Mouse (Mus musculus): ENCODE data around the gene Prkra.
"Not testable (repeated sequence)": the region's sequence is repeated elsewhere in the genome, so short reads cannot be mapped to it uniquely, and the experiment has no call there.

The Prkra gene

DNA sequence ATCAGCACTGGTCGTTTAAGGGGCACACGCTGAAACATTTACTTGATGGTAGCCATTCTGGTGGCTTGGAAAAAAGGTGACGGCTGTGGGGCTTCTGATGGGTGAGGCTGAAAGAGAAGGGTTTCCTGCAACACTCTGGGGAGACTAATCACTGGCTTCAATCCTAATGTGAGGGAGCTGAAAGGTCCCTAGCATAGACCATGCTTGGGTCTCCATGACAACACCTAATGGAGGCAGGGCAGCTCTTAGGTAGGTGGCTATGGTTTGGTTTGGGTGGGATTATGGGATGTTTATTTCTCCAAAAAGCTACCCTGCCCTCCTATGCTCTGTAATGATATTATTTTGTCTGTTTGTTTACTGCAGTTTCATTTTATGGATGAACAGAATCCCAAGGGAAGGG is 7.6 kb upstream of the Prkra start:
- DNase-seq (ENCODE audit: low spot score): no peak

DNA sequence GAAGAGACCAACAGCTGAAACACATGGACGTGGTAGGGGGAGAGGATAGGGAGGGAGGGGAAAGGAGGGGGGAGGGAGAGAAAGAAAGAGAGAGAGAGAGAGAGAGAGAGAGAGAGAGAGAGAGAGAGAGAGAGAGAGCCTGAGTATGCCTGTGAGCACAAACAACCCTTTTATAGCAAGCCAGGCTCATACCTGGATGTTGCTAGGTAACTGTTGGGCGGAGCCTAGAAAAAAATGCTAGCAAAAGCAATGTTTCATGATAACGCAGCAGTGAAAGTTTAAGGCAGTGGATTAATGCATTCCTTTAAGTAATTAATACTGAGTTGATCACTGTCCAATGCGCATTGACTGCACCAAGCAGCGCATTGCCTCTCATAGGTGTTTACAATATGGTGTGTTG is 6.8 kb upstream of the Prkra start:
- DNase-seq (ENCODE audit: low spot score): no peak

DNA sequence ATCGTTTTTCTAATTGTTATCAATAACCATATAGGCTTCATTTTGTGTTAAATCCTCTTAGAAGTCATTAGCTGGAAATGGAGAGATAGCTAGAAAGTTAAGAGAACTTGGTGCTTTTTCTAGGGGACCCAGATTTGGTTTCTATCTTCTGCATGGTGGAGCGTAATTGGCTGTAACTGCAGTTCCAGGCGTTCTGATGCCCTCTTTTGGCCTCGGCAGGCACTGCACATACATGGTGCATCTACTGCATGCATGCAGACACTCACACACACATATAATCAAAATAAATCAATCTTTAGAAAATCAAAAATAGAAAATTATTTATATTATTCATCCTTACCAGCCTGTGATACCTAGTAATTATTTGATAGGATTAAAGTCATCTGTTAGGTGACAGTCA is 5.3 kb upstream of the Prkra start:
- no peak for DNase-seq (ENCODE audit: low spot score)

DNA sequence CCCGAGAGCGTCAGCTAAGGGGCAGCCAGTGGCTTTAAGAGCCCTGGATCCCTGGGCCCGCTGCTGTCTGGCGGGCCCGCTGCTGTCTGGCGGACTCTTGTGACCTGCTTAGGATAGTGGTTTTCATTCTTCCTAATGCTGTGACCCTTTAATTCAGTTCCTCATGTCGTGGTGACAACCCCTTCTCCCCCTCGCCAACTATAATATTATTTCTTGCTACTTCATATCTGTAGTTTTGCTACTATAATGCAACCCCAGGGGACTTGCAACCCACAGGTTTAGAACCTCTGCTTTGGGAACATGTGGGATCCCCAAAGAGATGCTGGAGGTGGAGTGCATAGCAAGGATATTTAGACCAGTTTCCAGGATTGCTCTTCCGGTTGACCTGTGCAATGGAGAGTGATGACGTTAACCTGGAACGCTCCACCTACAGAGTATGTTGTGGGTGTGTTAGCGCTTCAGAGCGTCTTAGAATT is 889 bp upstream of the Prkra start:
- no peak for DNase-seq (ENCODE audit: low spot score)

DNA sequence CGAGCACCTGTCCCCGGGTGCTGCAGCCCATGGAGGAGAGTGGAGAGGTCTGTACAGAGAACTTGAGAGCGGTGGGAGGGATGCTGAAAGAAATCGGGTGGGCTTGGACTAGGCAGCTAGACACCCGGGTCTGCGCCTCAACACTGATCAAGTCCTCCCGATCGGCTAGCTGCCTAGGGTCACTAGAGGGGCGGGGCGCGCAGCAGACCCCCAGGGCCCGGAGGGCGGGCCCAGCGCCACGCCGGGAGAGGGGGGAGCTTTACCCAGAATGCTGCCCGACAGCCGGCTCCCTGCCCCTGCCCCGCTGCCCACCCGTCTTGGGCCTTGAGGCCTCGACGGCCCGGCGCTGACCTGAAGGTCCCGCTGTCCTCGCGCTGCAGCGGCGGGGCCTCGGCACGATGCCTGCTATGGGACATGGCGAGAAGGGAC is 360 bp downstream of the Prkra start:
- DNase-seq (ENCODE audit: low spot score): no peak

DNA sequence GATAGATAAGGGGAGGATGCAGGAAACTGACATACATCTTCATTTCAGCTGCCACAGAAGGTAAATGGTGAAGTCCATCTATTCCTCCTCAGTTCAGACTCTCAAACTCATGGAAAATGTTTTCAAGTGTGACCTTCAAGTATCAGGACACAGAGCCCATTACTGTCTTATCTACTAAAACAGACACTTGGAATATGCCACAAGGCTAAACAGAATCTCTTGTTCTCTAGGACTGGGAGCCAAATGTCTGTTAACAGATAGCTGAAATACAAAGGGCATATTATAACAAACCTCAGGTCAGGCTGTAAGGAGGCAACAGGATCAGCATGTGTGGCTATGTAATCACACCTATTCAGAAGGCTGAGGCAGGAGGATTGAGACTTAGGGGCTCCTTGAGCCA is 4.0 kb downstream of the Prkra start:
- DNase-seq (ENCODE audit: low spot score): no peak

DNA sequence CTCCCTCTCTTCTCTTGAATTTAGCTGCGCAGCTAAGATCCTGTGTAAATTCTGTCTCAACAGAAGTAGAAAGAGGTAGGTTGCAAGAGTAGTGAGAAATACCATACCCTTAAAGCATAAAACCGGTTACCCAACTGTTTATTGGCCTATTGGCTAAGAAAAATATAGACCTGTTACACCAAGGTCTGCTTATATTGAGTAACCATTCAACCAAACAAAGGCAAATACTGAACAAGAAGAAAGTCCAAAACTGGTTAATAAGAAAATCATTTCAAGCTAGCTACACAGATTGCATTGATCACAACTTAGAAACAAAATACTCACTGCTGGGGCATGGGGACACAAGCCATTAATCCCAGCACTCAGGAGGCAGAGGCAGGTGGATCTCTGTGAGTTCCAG is 8.2 kb downstream of the Prkra start:
- DNase-seq (ENCODE audit: low spot score): no peak

DNA sequence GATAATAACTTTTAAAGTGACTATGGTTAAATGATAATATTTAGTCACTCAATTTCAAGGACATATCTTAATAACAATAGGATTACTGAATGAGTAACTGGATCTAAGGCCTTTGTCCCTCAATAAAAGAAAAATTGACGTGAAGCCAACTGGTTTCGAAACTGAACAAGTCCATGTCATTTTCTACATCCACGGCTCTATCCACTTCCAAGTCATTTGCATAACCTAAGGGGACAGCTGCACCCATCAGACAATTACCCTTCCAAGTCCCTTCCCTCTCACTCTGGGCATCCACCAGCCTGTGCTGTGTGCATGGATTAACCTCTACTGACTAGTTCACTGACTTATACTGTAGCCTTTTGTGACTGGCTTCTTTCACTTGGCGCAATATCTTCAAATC is 16.2 kb downstream of the Prkra start:
- DNase-seq (ENCODE audit: low spot score): no peak

DNA sequence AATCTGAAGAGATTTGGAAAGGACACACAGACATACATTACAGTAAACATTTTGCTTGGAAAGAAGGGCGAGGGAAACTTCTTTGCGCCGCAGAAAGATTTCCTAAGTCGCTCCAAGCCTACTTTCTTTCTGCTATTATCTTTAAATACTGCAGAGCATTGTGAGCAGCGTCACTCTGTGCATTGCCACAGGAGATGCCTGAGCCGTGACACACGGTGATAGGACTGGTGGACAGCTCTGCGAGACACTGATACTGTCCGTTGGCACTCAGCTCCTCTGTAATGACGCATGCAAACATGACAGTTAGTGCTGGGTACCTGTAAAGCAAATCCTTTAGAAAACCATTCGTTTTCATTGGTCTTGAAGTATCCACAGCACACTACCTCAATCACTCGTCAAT is 17.5 kb downstream of the Prkra start:
- no peak for DNase-seq (ENCODE audit: low spot score)

DNA sequence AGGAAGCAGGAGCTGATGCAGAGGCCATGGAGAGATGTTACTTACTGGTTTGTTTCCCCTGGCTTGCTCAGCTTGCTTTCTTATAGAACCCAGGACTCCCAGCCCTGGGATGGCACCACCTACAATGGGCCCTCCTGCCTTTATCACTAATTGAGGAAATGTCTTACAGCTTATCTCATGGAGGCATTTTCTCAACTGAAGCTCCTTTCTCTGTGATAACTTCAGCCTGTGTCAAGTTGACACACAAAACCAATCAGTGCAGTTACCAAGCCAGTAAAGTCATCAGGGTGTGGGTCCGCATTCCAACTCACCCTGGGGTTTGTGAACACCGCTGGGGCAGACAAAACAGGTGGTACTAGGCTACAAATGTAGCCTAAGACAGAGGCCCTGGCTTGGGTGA is 25.5 kb downstream of the Prkra start:
- DNase-seq (ENCODE audit: low spot score): not testable (repeated sequence)

DNA sequence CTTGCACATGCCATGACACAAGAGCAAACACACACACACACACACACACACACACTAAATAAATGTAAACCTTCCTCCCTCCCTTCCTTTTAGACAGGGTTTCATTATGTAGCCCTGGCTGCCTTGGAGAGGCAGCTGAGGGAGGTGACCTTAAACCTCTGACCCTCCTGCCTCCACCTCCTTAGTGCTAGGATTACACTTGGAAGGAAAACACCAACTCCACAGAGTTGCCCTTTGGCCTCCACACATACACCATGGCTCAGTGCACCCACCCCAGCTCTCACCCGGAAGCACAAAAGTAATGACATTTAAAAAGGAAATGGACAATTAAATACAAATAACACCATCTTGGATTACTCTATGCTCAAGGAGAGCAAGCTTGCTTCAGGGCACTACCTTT is 26.1 kb downstream of the Prkra start:
- DNase-seq (ENCODE audit: low spot score): no peak

DNA sequence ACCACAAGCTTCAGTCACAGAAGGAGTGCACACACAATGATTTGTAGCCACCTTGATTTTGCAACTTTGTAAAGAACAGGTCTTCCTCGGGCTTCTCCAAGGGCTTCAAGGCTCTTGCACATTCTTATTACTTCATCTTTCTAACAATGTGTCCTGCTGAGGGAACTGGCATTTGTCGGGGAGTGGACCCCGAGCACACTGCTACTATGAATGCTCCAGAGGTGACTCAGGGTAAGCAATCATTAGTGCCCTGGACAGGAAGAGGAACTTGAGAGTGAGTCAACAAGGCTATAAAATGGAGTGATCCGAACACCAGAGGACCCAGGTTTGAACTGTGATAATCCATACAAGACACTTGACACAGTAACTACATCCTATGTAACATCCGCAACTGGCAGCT is 27.6 kb downstream of the Prkra start:
- DNase-seq (ENCODE audit: low spot score): no peak

DNA sequence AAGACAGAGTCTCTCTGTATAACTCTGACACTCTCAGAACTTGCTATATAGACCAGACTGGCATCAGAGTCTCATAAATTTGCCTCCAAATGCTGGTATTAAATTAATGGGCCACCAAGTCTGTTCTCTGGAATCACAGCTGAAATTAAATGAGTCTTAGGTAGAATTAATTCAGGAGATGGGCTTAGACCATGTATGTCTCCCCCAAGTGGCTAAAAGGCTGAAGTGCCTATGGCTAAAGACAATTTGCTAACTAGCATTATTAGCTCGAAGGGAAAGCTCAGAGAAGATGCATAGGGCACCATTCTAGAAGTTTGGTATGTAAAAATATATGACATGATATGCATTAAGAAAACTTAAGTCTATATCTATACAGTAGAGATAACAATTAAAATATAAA is 29.7 kb downstream of the Prkra start:
- DNase-seq (ENCODE audit: low spot score): no peak

DNA sequence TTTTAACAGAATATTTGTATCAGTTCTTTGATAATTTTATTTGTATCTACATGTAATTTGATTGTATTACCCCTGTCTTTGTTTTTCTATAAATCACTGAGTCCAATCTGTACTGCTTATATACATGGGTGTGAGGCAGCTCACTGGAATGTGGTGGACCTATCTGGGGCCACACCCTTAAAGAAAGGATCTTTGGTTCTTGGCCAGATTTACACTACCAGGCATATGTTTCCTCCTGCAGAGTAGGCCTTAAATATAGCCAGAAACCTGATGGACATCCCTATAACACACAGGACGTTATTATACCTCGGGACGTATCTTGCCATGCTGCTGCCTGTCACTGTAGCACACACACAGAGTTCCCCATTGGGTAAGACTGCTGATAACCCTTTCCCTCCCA is 35.8 kb downstream of the Prkra start:
- no peak for DNase-seq (ENCODE audit: low spot score)

DNA sequence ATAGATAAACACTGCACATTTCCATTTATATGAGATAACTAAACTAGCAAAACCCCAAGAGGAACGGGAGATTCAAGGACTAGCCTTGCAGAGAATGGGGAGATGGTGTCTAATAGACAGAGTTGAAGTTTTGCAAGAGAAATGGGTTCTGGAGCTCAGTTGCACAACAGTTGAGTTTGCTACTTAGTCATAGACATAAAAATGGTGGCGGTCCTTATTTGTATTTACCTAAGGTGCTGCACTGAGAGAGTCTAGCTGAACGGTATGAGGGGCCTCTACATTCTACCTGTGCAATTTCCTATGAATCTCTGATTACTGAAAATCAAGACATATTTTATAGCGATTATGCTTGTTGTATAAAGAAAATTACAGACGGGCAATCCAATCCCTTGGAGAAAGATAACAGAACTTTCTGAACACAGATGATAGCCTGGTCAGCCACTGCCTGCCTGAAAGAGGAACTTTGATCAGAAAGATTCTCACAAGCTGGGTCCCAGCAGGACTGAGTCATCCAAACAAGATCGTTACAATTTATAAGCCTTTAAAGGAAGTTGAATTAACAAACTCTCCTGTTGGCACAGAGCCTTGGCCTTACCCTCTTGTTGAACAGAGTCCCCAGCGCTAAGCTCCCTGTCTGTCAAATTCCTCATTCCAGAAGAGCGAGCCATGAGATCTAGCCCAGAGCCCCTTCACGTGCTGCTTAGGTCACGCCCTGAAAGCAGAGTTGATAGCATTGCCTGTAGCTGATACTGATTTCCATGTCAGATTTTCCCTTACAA is 37.3 kb downstream of the Prkra start:
- no peak for DNase-seq (ENCODE audit: low spot score)

DNA sequence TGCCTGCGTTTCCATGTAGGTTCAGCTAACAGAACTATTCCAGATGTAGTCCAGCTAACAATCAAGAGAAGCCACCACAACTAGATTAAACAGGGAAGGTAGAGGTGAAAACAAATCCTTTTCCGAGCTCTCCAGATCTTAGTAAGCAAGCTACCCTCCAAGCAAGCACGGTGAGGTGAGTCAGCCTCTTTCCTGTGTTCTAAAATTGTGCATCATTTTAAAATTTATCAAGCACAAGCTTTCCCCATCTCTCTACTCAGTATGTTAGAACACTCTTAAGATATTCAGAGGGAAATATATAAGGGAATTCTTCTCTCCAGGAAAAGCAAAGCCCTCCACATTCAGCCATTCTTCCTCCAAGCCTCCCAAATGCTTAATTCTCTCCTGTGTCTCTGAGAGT is 41.1 kb downstream of the Prkra start:
- no peak for DNase-seq (ENCODE audit: low spot score)

DNA sequence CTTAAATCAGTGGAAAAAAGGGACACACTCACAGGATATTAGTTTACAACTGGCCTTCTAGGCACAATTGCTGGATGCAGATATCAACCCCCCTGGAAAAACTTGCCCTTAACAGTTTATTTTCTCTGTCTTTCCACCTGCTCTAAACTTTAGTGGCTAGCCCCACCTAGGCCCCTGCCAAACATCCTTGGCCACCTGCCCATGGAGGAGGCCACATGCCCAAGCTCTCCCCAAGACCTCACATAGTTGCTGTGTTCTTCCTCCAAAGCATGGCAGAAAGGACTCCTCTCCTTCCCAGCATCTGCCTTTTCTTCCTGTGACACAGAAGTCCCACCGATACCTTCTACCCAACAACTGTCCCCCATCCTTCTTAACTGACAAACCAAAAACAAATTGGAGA is 45.6 kb downstream of the Prkra start:
- DNase-seq (ENCODE audit: low spot score): no peak

DNA sequence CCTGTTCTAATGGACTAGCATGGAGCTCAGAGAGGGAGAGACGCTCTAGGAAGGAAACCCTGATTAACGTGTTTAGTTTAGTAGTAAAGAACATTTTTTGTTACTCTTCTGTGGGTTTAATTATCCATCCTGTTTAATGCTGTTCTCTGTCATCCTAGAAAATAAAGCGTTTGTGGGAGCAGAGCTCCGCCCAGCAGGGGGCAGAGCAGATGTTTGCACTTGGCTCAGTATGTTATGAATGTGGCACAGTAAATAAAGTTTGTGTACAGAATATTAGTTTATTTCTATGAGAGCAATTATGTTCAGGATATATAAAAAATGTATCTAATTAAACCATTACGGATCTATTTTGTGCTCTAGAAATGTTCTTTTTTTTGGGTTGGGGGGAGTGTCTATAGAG is 48.6 kb downstream of the Prkra start:
- DNase-seq (ENCODE audit: low spot score): no peak

DNA sequence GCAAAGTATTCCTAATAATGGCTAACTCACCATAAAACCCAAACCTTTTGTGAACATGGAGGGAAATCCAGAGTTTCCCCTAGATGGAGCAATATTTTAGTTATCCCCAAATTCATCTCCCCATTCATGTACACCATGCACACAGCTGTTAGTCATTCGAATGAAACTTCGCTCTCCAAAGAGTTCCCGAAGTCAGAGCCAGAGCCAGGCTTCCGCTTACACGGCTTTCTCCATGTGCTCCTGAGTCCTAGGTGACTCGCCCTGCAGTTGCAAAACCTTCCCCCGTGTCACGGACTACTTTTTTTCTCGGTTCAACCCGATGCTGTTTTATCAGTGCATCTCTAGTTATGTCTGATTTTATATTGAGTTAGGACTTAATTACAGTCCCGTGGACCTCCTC is 50.3 kb downstream of the Prkra start:
- DNase-seq (ENCODE audit: low spot score): no peak

DNA sequence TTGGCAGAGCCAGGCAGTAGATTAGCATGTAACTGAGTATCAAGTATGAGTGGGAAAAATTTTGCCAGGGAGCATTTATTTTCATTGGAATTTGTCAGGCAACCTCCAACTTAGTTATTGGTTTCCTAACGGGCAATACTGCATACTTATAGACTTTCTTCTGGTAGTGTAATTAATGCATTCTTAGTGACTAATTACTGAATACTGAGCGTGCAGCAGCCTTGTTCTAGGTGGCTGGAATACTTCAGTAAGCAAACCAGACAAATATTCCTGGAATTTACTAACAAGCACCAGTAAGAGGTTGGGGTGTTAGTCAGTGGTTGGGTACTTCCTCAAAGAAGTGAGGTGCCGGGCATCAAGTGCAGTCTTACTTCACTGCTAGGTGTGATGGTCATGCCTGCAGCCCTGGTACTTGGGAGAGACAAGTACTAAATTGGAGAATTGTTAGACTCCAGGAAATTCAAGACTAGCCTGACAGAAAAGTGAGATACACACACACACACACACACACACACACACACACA is 55.4 kb downstream of the Prkra start:
- DNase-seq (ENCODE audit: low spot score): no peak

DNA sequence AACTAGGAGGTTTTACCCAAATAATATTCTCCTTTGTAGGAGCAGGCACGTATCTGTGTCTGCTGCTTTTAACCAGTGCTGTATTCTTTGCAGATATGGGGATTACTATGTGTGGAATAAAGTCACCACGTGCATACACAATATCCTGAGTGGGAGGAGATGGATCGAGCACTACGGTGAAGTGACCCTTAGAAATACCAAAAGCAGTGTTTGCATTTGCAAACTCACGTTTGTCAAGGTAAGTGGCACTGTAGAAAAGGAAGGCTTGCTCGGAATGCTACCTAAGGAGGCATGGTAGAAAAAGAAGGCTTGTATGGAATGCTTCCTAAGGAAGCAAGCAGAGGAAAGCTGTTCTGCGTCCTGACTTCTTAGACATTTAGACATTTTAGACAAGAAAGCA is 57.6 kb downstream of the Prkra start:
- no peak for DNase-seq (ENCODE audit: low spot score)

DNA sequence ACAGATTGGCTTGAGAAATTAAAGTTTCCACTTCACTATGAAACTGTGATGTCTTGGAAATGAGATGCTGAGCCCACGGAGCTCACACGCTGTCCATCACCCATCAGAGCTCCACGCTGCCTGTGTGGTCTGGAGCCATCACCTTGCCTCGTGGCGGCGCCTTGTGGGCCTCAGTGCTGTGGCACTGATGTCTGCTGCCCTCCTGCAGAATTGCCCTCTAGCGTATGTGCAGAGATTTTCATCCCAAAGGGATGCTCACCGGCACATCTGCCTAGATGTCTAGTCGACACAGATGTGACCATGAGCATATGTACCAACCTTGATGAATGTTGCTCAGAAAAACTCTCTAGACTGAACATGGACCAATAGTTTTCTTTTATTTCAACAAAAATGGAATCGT is 60.9 kb downstream of the Prkra start:
- no peak for DNase-seq (ENCODE audit: low spot score)

DNA sequence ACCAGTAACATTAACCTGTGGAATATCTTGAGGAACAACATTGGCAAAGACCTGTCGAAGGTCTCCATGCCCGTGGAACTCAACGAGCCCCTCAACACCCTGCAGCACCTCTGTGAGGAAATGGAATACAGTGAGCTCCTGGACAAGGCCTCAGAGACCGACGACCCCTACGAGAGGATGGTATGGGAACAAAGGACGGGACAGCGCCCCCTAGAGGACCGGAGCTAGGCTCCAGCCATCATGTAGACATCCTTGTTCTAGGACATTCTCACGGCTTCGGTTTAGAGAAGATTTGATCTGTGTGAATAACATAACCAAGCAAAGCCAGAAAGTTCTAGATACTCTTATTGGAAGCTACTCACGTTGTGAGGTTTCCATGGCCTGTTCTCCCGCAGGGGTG is 62.7 kb downstream of the Prkra start:
- DNase-seq (ENCODE audit: low spot score): no peak

Measured in left cerebral cortex, adult 11 months (tissue).